Comparison of ENCODE assay signal across 14 mouse cellular contexts in the genomic region with DNA sequence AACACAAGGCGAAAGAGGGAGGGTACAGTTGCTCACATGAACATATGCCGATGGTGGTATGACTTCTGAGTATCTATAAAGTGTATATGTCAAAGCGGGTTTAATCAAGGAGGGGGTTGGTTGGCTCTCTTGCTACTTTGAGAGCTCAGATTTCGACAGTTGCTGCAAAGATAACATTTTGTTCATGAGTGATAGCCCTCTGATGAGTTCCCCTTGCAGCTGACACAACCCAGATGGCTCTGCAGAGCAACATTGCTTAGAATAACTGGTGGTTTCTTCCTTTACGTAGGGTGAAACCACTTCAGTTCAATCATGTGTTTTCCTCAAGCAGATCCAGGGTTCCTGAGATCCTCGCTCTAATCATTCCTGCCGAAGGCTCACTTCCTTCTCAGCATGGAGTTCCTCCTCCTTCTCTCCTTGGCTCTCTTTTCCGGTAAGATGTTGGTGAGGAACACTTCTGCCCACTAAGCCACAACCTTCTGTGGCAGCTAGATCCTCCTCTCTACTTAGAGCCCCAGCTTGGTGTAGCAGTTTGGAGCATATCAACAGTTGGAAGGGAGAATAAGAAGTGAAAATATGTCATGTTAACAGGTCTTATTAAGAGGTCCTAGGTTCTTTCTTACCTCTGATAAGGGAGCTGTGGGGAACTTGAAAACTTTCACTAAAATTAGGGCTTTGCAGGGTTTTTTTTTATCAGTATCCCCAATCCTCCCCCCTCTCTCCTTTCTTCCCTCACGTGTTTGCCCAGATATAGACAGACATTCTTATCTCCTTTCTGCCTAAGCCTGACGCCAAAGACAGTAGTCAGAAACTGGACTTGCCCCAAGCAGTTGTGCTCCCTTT. TPM values are rescaled to one million over a fixed set of nuclear protein-coding genes. Genes with fewer than 3 reads are reported as not detected.
A peak's percentile ranks its signal among the peaks of the same experiment; 100 is the strongest.
DNase-seq lines count a peak whose midpoint lies in the region; ATAC-seq and TF ChIP-seq lines count a peak whose summit lies in the region.
"Had no signal": no experiment of that assay in that cellular context is flagged by ENCODE, and none has a peak within 500 bp of the region (broad histone marks: within the 10 kb centered on the region; RNA-seq: fewer than 3 reads in every experiment).

No protein-coding gene starts in this region.

- no peak for DNase-seq in heart, postnatal 25 days (ENCODE audit: low spot score)
- DNase-seq in lung, postnatal 0 days (ENCODE audit: low spot score) = peak; percentile 33
- DNase-seq in lung, postnatal 4 days = no peak
- DNase-seq: adrenal gland, postnatal 10 days; cerebellum, adult 11-12 months; embryo, embryonic 11 days; gastrocnemius, postnatal 36 days; kidney, postnatal 36 days had no signal

- peaks cover 4 to 14% of the 10 kb centered on the region in 2 experiments for H3K4me1 ChIP-seq in heart, embryonic 14.5 days (ENCODE audit: control insufficient read depth in 2 of 2, insufficient read depth in 2 of 2, low read length in 2 of 2)
- H3K4me1 ChIP-seq in lung, postnatal 0 days (ENCODE audit: insufficient read depth, low read depth, low read length) = peaks cover 8% of the 10 kb centered on the region; the same call in 1 of the 2 replicates
- peaks cover 3% of the 10 kb centered on the region; the same call in 1 of the 2 replicates for H3K4me1 ChIP-seq in kidney, embryonic 16.5 days (ENCODE audit: insufficient read depth, low read length)
- H3K4me1 ChIP-seq in hindbrain, embryonic 13.5 days (replicated peaks) = no peaks in the 10 kb centered on the region

- no peaks in the 10 kb centered on the region for H3K9me3 ChIP-seq in heart, embryonic 14.5 days (ENCODE audit: control insufficient read depth, low read length)
- no peaks in the 10 kb centered on the region for H3K9me3 ChIP-seq in lung, postnatal 0 days (ENCODE audit: low read length)
- no peaks in the 10 kb centered on the region for H3K9me3 ChIP-seq in kidney, embryonic 16.5 days (ENCODE audit: low read length)
- no peaks in the 10 kb centered on the region for H3K9me3 ChIP-seq in hindbrain, embryonic 13.5 days

- no peak overlapping the region for H3K9ac ChIP-seq in heart, embryonic 14.5 days (ENCODE audit: low read length)
- no peak overlapping the region for H3K9ac ChIP-seq in lung, postnatal 0 days (replicated peaks; ENCODE audit: low read depth)
- no peak overlapping the region for H3K9ac ChIP-seq in kidney, embryonic 16.5 days (replicated peaks; ENCODE audit: low read length)
- no peak overlapping the region for H3K9ac ChIP-seq in hindbrain, embryonic 13.5 days

- no peak for TF ChIP-seq EP300 in lung, postnatal 0 days (IDR thresholded peaks at IDR 0.05)

- TF ChIP-seq CTCF in lung, postnatal 0 days (IDR thresholded peaks at IDR 0.05) = no peak

- peaks cover 4% of the 10 kb centered on the region; the same call in 1 of the 2 replicates for H3K27me3 ChIP-seq in heart, embryonic 14.5 days (ENCODE audit: control insufficient read depth, insufficient read depth, low read length)
- no peaks in the 10 kb centered on the region for H3K27me3 ChIP-seq in lung, postnatal 0 days (replicated peaks; ENCODE audit: insufficient read depth, low read length)
- H3K27me3 ChIP-seq in kidney, embryonic 16.5 days (ENCODE audit: insufficient read depth, low read length) = no peaks in the 10 kb centered on the region
- no peaks in the 10 kb centered on the region for H3K27me3 ChIP-seq in hindbrain, embryonic 13.5 days

- 0 out of 4 replicates have a peak overlapping the region, but pooled peaks of 1 of the 2 experiments have one; percentile 0 for H3K27ac ChIP-seq in heart, embryonic 14.5 days (replicated peaks in 1 of 2; ENCODE audit: control insufficient read depth in 1 of 2, insufficient read depth in 1 of 2, low read depth in 2 of 2, low read length in 2 of 2)
- peak overlapping the region; percentile 67 for H3K27ac ChIP-seq in lung, postnatal 0 days (ENCODE audit: low read length)
- no peak overlapping the region for H3K27ac ChIP-seq in kidney, embryonic 16.5 days (ENCODE audit: low read length)
- H3K27ac ChIP-seq in hindbrain, embryonic 13.5 days = no peak overlapping the region

- H3K36me3 ChIP-seq in heart, embryonic 14.5 days (ENCODE audit: control insufficient read depth, insufficient read depth, low read length) = no peaks in the 10 kb centered on the region
- no peaks in the 10 kb centered on the region for H3K36me3 ChIP-seq in lung, postnatal 0 days (ENCODE audit: insufficient read depth, low read length)
- no peaks in the 10 kb centered on the region for H3K36me3 ChIP-seq in kidney, embryonic 16.5 days (ENCODE audit: insufficient read depth, low read length)
- no peaks in the 10 kb centered on the region for H3K36me3 ChIP-seq in hindbrain, embryonic 13.5 days

- 0 out of 2 replicates have a peak, but pooled peaks have one; percentile 12 for ATAC-seq in heart, embryonic 14.5 days (ENCODE audit: insufficient number of reproducible peaks, insufficient read depth, low FRiP score, low read depth)
- ATAC-seq in lung, postnatal 0 days = no peak
- ATAC-seq in granulocyte monocyte progenitor cell, adult 5-6 weeks (replicated peaks; ENCODE audit: poor library complexity, severe bottlenecking) = peak; percentile 48
- peak; percentile 65 for ATAC-seq in megakaryocyte-erythroid progenitor cell, adult 5-6 weeks (replicated peaks; ENCODE audit: low FRiP score, low TSS enrichment, poor library complexity, severe bottlenecking)
- no peak for ATAC-seq in kidney, embryonic 16.5 days (ENCODE audit: low FRiP score, low TSS enrichment)
- no peak for ATAC-seq in hindbrain, embryonic 13.5 days (ENCODE audit: low FRiP score)
- ATAC-seq: forebrain, embryonic 14.5 days had no signal

- H3K4me2 ChIP-seq in heart, embryonic 14.5 days (ENCODE audit: low read length) = peak overlapping the region; percentile 26; the same call in 1 of the 2 replicates
- H3K4me2 ChIP-seq in lung, postnatal 0 days (replicated peaks; ENCODE audit: low read depth, low read length) = no peak overlapping the region
- no peak overlapping the region for H3K4me2 ChIP-seq in kidney, embryonic 16.5 days (replicated peaks; ENCODE audit: low read depth, low read length)
- H3K4me2 ChIP-seq in hindbrain, embryonic 13.5 days = no peak overlapping the region

- intact Hi-C loops in heart, postnatal 25 days (cut with DNase I) = no loop called here

- whole genome bisulfite sequencing in heart, embryonic 14.5 days = 9% methylated on average over 10 of the region's 10 CpGs
- WGBS in lung, postnatal 0 days = 18% methylated on average over 10 of the region's 10 CpGs
- WGBS in kidney, embryonic 16.5 days = 40% methylated on average over 10 of the region's 10 CpGs
- WGBS in hindbrain, embryonic 13.5 days = 78% methylated on average over 10 of the region's 10 CpGs

- H3K4me3 ChIP-seq in heart, embryonic 14.5 days (ENCODE audit: control insufficient read depth in 1 of 2, insufficient read depth in 1 of 2, low read depth in 1 of 2, low read length in 2 of 2) = no peak overlapping the region
- H3K4me3 ChIP-seq in lung, postnatal 0 days (ENCODE audit: low read depth, low read length) = no peak overlapping the region
- H3K4me3 ChIP-seq in kidney, embryonic 16.5 days (ENCODE audit: low read length) = no peak overlapping the region
- H3K4me3 ChIP-seq in hindbrain, embryonic 13.5 days = no peak overlapping the region

RNA-seq across cellular contexts. Expression of gene I830077J02Rik, which starts 18.4 kb away (rescaled TPM):
- polyA plus RNA-seq in heart, embryonic 14.5 days (2014; fragmentation: Nextera tagmentation; extraction: Ambion mirVana) = 1.5 and 1.8 TPM in 2 replicates
- under 1 TPM; 0.60 to 0.84 TPM for total RNA-seq in heart, postnatal 25 days (2021)
- polyA plus RNA-seq in lung, postnatal 0 days (2015; fragmentation: Nextera tagmentation; extraction: Ambion mirVana) = 1.2 and 1.9 TPM in 2 replicates
- total RNA-seq in granulocyte monocyte progenitor cell, adult 5-6 weeks (2014; fragmentation: Nextera tagmentation) = 29.2 and 45.0 TPM in 2 replicates
- total RNA-seq in granulocyte monocyte progenitor cell, adult 5-6 weeks (2017) = 22.2 and 22.4 TPM in 2 replicates
- total RNA-seq in megakaryocyte-erythroid progenitor cell, adult 5-6 weeks (2014; fragmentation: Nextera tagmentation) = 0.35 and 2.8 TPM in 2 replicates
- total RNA-seq in megakaryocyte-erythroid progenitor cell, adult 5-6 weeks (2017) = 0.52 and 8.0 TPM in 2 replicates
- polyA plus RNA-seq in kidney, embryonic 16.5 days (2015; fragmentation: Nextera tagmentation; extraction: Ambion mirVana) = 0.40 and 0.62 TPM in 2 replicates
- polyA plus RNA-seq in hindbrain, embryonic 13.5 days (2015; fragmentation: Nextera tagmentation; extraction: Ambion mirVana) = 0.25 and 1.1 TPM in 2 replicates

RNA-seq across cellular contexts. Expression of gene Tmigd3, which starts 43.4 kb away (rescaled TPM):
- 0.26 and 0.41 TPM in 2 replicates for polyA plus RNA-seq in heart, embryonic 14.5 days (2014; fragmentation: Nextera tagmentation; extraction: Ambion mirVana)
- total RNA-seq in heart, postnatal 25 days (2021) = not detected
- 1.5 and 1.6 TPM in 2 replicates for polyA plus RNA-seq in lung, postnatal 0 days (2015; fragmentation: Nextera tagmentation; extraction: Ambion mirVana)
- 0.28 TPM in 1 of 2 replicates, not detected in the other for total RNA-seq in granulocyte monocyte progenitor cell, adult 5-6 weeks (2014; fragmentation: Nextera tagmentation)
- not detected in 2 replicates for total RNA-seq in granulocyte monocyte progenitor cell, adult 5-6 weeks (2017)
- not detected in 2 replicates for total RNA-seq in megakaryocyte-erythroid progenitor cell, adult 5-6 weeks (2014; fragmentation: Nextera tagmentation)
- total RNA-seq in megakaryocyte-erythroid progenitor cell, adult 5-6 weeks (2017) = not detected in 2 replicates
- polyA plus RNA-seq in kidney, embryonic 16.5 days (2015; fragmentation: Nextera tagmentation; extraction: Ambion mirVana) = not detected in 2 replicates
- not detected in 2 replicates for polyA plus RNA-seq in hindbrain, embryonic 13.5 days (2015; fragmentation: Nextera tagmentation; extraction: Ambion mirVana)
- total RNA-seq: gastrocnemius, postnatal 36 days had no signal
- polyA plus RNA-seq: forebrain, embryonic 14.5 days had no signal

RNA-seq across cellular contexts. Expression of gene Adora3, which starts 43.4 kb away (rescaled TPM):
- not detected in 2 replicates for polyA plus RNA-seq in heart, embryonic 14.5 days (2014; fragmentation: Nextera tagmentation; extraction: Ambion mirVana)
- total RNA-seq in heart, postnatal 25 days (2021) = under 1 TPM; 0.21 to 0.25 TPM
- 0.82 and 0.89 TPM in 2 replicates for polyA plus RNA-seq in lung, postnatal 0 days (2015; fragmentation: Nextera tagmentation; extraction: Ambion mirVana)
- 1.4 and 1.5 TPM in 2 replicates for total RNA-seq in granulocyte monocyte progenitor cell, adult 5-6 weeks (2014; fragmentation: Nextera tagmentation)
- 0.26 and 1.9 TPM in 2 replicates for total RNA-seq in granulocyte monocyte progenitor cell, adult 5-6 weeks (2017)
- total RNA-seq in megakaryocyte-erythroid progenitor cell, adult 5-6 weeks (2014; fragmentation: Nextera tagmentation) = not detected in 2 replicates
- total RNA-seq in megakaryocyte-erythroid progenitor cell, adult 5-6 weeks (2017) = not detected in 2 replicates
- not detected in 2 replicates for polyA plus RNA-seq in kidney, embryonic 16.5 days (2015; fragmentation: Nextera tagmentation; extraction: Ambion mirVana)
- polyA plus RNA-seq in hindbrain, embryonic 13.5 days (2015; fragmentation: Nextera tagmentation; extraction: Ambion mirVana) = 0.26 and 0.30 TPM in 2 replicates
- total RNA-seq: gastrocnemius, postnatal 36 days had no signal

RNA-seq across cellular contexts. Expression of gene Wdr77, which starts 45.1 kb away (rescaled TPM):
- polyA plus RNA-seq in heart, embryonic 14.5 days (2014; fragmentation: Nextera tagmentation; extraction: Ambion mirVana) = 83.4 and 91.9 TPM in 2 replicates
- total RNA-seq in heart, postnatal 25 days (2021) = 10 to 100 TPM; 43.5 to 44.9 TPM
- polyA plus RNA-seq in lung, postnatal 0 days (2015; fragmentation: Nextera tagmentation; extraction: Ambion mirVana) = 45.9 and 50.0 TPM in 2 replicates
- 75.6 and 98.5 TPM in 2 replicates for total RNA-seq in granulocyte monocyte progenitor cell, adult 5-6 weeks (2014; fragmentation: Nextera tagmentation)
- total RNA-seq in granulocyte monocyte progenitor cell, adult 5-6 weeks (2017) = 35.9 and 49.0 TPM in 2 replicates
- 77.7 and 84.6 TPM in 2 replicates for total RNA-seq in megakaryocyte-erythroid progenitor cell, adult 5-6 weeks (2014; fragmentation: Nextera tagmentation)
- total RNA-seq in megakaryocyte-erythroid progenitor cell, adult 5-6 weeks (2017) = 37.0 and 37.9 TPM in 2 replicates
- 157 and 161 TPM in 2 replicates for polyA plus RNA-seq in kidney, embryonic 16.5 days (2015; fragmentation: Nextera tagmentation; extraction: Ambion mirVana)
- 91.6 and 99.4 TPM in 2 replicates for polyA plus RNA-seq in hindbrain, embryonic 13.5 days (2015; fragmentation: Nextera tagmentation; extraction: Ambion mirVana)

RNA-seq across cellular contexts. Expression of gene Atp5f1, which starts 45.8 kb away (rescaled TPM):
- 903 and 907 TPM in 2 replicates for polyA plus RNA-seq in heart, embryonic 14.5 days (2014; fragmentation: Nextera tagmentation; extraction: Ambion mirVana)
- 1,000 to 10,000 TPM; 1,206 to 1,242 TPM for total RNA-seq in heart, postnatal 25 days (2021)
- polyA plus RNA-seq in lung, postnatal 0 days (2015; fragmentation: Nextera tagmentation; extraction: Ambion mirVana) = 352 and 364 TPM in 2 replicates
- 389 and 444 TPM in 2 replicates for total RNA-seq in granulocyte monocyte progenitor cell, adult 5-6 weeks (2014; fragmentation: Nextera tagmentation)
- 507 and 649 TPM in 2 replicates for total RNA-seq in granulocyte monocyte progenitor cell, adult 5-6 weeks (2017)
- 376 and 381 TPM in 2 replicates for total RNA-seq in megakaryocyte-erythroid progenitor cell, adult 5-6 weeks (2014; fragmentation: Nextera tagmentation)
- 527 and 581 TPM in 2 replicates for total RNA-seq in megakaryocyte-erythroid progenitor cell, adult 5-6 weeks (2017)
- 535 and 587 TPM in 2 replicates for polyA plus RNA-seq in kidney, embryonic 16.5 days (2015; fragmentation: Nextera tagmentation; extraction: Ambion mirVana)
- 538 and 544 TPM in 2 replicates for polyA plus RNA-seq in hindbrain, embryonic 13.5 days (2015; fragmentation: Nextera tagmentation; extraction: Ambion mirVana)

Comparison
In these comparisons a context has a peak if more than half of its experiments do, and no peak if none do; other contexts are left out.
1. ATAC-seq: peak in heart, embryonic 14.5 days (single experiment), granulocyte monocyte progenitor cell, adult 5-6 weeks (single experiment) and megakaryocyte-erythroid progenitor cell, adult 5-6 weeks (single experiment); none in lung, postnatal 0 days (single experiment), kidney, embryonic 16.5 days (single experiment) and hindbrain, embryonic 13.5 days (single experiment).